Comparison of ENCODE assay signal across 1 mouse cellular context in genomic region chr8:71908309-71909261, GRCm38 (mm10).
TF ChIP-seq lines count a peak whose summit lies in the region.

Zfp882 (plus strand) TSS chr8:71908608.
Zfp617 (plus strand) TSS chr8:71908635.

TF ChIP-seq in CH12.LX, 34 proteins besides CTCF, POLR2A, EP300 and RAD21 (continued from another document):
- no peak for TF ChIP-seq USF1 (IDR thresholded peaks at IDR 0.05; ENCODE audit: low read depth, low read length)
- no peak for TF ChIP-seq BHLHE40 (IDR thresholded peaks at IDR 0.05; ENCODE audit: low read depth, low read length)
- peak; percentile 99 for TF ChIP-seq UBTF (IDR thresholded peaks at IDR 0.05; ENCODE audit: low read depth, low read length)
- peak; percentile 52; the same call in 1 of the 2 replicates for TF ChIP-seq MYC (IDR thresholded peaks at IDR 0.05; ENCODE audit: low read depth, low read length)
- TF ChIP-seq CHD2 (IDR thresholded peaks at IDR 0.05; ENCODE audit: low read length) = peak; percentile 73
- no peak for TF ChIP-seq PAX5 (IDR thresholded peaks at IDR 0.05; ENCODE audit: low read length)
- TF ChIP-seq MAX (IDR thresholded peaks at IDR 0.05; ENCODE audit: low read length) = peak; percentile 64; the same call in 1 of the 2 replicates
- peak; percentile 60 for TF ChIP-seq SMC3 (IDR thresholded peaks at IDR 0.05; ENCODE audit: low read depth, low read length)
- TF ChIP-seq NRF1 (IDR thresholded peaks at IDR 0.05; ENCODE audit: low read depth, low read length) = peak; percentile 82
- TF ChIP-seq RCOR1 (conservative IDR thresholded peaks at IDR 0.05; ENCODE audit: low read depth, low read length) = peak; percentile 92
- TF ChIP-seq MEF2A (IDR thresholded peaks at IDR 0.05; ENCODE audit: borderline replicate concordance, low read depth, low read length) = peak; percentile 10; the same call in 1 of the 2 replicates
- TF ChIP-seq CHD1 (IDR thresholded peaks at IDR 0.05; ENCODE audit: low read depth, low read length) = no peak; the same call in 1 of the 2 replicates
- peak; percentile 34 for TF ChIP-seq ELF1 (IDR thresholded peaks at IDR 0.05; ENCODE audit: low read depth, low read length)
- TF ChIP-seq MAFK (IDR thresholded peaks at IDR 0.05; ENCODE audit: insufficient replicate concordance, low read length) = no peak
- 0 out of 2 replicates have a peak, but pooled peaks have one; percentile 39 for TF ChIP-seq TBP (conservative IDR thresholded peaks at IDR 0.05; ENCODE audit: low read depth, low read length)
- TF ChIP-seq ETS1 (conservative IDR thresholded peaks at IDR 0.05; ENCODE audit: low read depth, low read length) = no peak
- peak; percentile 90 for TF ChIP-seq HCFC1 (IDR thresholded peaks at IDR 0.05; ENCODE audit: low read depth, low read length)
- TF ChIP-seq POLR2AphosphoS2 (IDR thresholded peaks at IDR 0.05; ENCODE audit: low read depth, low read length) = peak; percentile 34; the same call in 1 of the 2 replicates
- TF ChIP-seq ZKSCAN1 (IDR thresholded peaks at IDR 0.05; ENCODE audit: borderline replicate concordance, low read depth, low read length) = no peak
- 0 out of 2 replicates have a peak, but pooled peaks have one; percentile 52 for TF ChIP-seq NELFE (IDR thresholded peaks at IDR 0.05; ENCODE audit: low read depth, low read length)
- TF ChIP-seq E2F4 (IDR thresholded peaks at IDR 0.05; ENCODE audit: insufficient replicate concordance, low read depth, low read length) = 0 out of 2 replicates have a peak, but pooled peaks have one; percentile 28
- 0 out of 2 replicates have a peak, but pooled peaks have one; percentile 17 for TF ChIP-seq ZNF384 (IDR thresholded peaks at IDR 0.05; ENCODE audit: low read depth, low read length)
- TF ChIP-seq MAZ (IDR thresholded peaks at IDR 0.05; ENCODE audit: low read depth, low read length) = 0 out of 2 replicates have a peak, but pooled peaks have one; percentile 30
- 0 out of 2 replicates have a peak, but pooled peaks have one; percentile 37 for TF ChIP-seq TCF12 (IDR thresholded peaks at IDR 0.05; ENCODE audit: low read depth, low read length)
- peak; percentile 47; the same call in 1 of the 2 replicates for TF ChIP-seq IRF4 (IDR thresholded peaks at IDR 0.05; ENCODE audit: low read depth, low read length)
